ENCODE assay signal across 8 mouse cellular contexts in the genomic region with DNA sequence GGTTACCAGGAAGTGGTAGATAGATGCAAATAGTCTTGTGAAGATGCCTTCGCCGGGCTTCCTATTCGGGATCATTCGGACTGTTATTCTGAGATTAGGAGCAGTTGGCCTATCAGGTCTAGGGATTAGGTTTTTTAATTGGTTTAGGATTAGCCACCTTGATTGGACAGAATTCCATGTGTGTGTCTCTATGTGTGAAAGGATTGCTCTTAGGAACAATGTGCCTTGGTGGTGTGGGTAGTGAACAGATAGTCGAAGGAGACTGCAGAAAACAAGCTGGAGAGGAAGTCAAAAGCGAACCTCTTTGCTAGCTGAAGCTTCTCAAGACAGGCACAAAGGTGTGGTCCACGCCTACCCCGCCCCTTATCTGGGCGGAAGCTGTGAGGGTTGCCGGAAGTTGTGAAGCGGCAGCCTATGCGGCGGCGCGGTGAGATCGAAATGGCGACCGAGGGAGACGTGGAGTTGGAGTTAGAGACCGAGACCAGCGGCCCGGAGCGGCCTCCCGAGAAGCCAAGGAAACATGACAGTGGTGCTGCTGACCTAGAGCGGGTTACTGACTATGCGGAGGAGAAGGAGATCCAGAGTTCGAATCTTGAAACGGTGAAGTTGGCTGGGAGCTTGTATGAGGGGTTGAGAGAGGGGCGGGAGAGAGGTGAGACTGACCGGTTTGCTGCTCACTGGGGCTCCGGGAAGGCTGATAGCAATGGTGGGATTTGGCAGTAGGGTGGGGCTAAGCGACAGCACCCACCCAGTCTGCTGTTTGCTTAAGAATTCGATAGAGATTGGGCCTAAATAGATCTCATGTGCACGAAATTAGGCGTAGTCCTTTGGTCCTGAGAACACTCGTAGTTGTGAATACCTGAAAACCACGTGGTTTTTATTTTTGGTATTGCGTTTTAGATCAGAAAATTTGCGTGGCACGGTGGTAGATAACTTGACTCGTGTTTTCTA. TPM values are rescaled to one million over a fixed set of nuclear protein-coding genes. Genes with fewer than 3 reads are reported as not detected.
A peak's percentile ranks its signal among the peaks of the same experiment; 100 is the strongest.
DNase-seq lines count a peak whose midpoint lies in the region; ATAC-seq and TF ChIP-seq lines count a peak whose summit lies in the region.

A gene (minus strand): TSS at position 90 of the 951 bp plus-strand sequence.

- peak within 1 kb of the TSS; percentile 61 for H3K4me2 ChIP-seq in embryonic facial prominence, embryonic 14.5 days (ENCODE audit: low read depth, low read length)
- peak within 1 kb of the TSS; percentile 75 for H3K4me2 ChIP-seq in limb, embryonic 13.5 days (replicated peaks)
- H3K4me2 ChIP-seq in midbrain, embryonic 15.5 days, result peak within 1 kb of the TSS; percentile 66

- DNase-seq in A20 (ENCODE audit: low read depth, low spot score), result peak; percentile 94
- peak; percentile 95 for DNase-seq in embryonic facial prominence, embryonic 14.5 days (ENCODE audit: low spot score)
- peak; percentile 86 to 87 for DNase-seq in heart, adult 2 months
- peak; percentile 82 to 86 for DNase-seq in kidney, adult 8-10 months
- peak; percentile 78 to 83 for DNase-seq in spleen, adult 18-20 months

- intact Hi-C loops in heart, adult 2 months (cut with DNase I), result loop anchor here (5.0 kb wide), 1 partner anchor 50 kb away; a partner anchor contains a TSS

- ATAC-seq in embryonic facial prominence, embryonic 14.5 days (ENCODE audit: low read depth), result peak; percentile 94
- ATAC-seq in limb, embryonic 13.5 days (ENCODE audit: low FRiP score, low read depth), result peak; percentile 87
- peak; percentile 94 for ATAC-seq in midbrain, embryonic 15.5 days (replicated peaks)

- TF ChIP-seq CTCF in bone marrow, adult 2 months (IDR thresholded peaks at IDR 0.05; ENCODE audit: control insufficient read depth, insufficient read depth, low read length), result no peak
- TF ChIP-seq CTCF in heart, adult 2 months (IDR thresholded peaks at IDR 0.05), result no peak

- H3K4me3 ChIP-seq in bone marrow, adult 2 months (replicated peaks; ENCODE audit: control insufficient read depth, low read depth, low read length), result peak within 1 kb of the TSS; percentile 97
- peak within 1 kb of the TSS; percentile 64 for H3K4me3 ChIP-seq in embryonic facial prominence, embryonic 14.5 days (ENCODE audit: low read depth, low read length)
- H3K4me3 ChIP-seq in heart, adult 2 months, result peak within 1 kb of the TSS; percentile 69
- peak within 1 kb of the TSS; percentile 76 for H3K4me3 ChIP-seq in limb, embryonic 13.5 days
- H3K4me3 ChIP-seq in midbrain, embryonic 15.5 days, result peak within 1 kb of the TSS; percentile 68

- H3K27ac ChIP-seq in bone marrow, adult 2 months (ENCODE audit: control insufficient read depth, insufficient read depth, low read depth, low read length, poor library complexity), result peak within 1 kb of the TSS; percentile 88
- H3K27ac ChIP-seq in embryonic facial prominence, embryonic 14.5 days (replicated peaks; ENCODE audit: low read depth, low read length), result peak within 1 kb of the TSS; percentile 78
- H3K27ac ChIP-seq in heart, adult 2 months, result peak within 1 kb of the TSS; percentile 78
- peak within 1 kb of the TSS; percentile 75; the same call in 1 of the 2 replicates for H3K27ac ChIP-seq in limb, embryonic 13.5 days
- peak within 1 kb of the TSS; percentile 80 for H3K27ac ChIP-seq in midbrain, embryonic 15.5 days

- no peaks in the 10 kb centered on the region for H3K79me2 ChIP-seq in heart, adult 2 months (replicated peaks; ENCODE audit: control insufficient read depth, insufficient read depth, low read length)

- peak within 1 kb of the TSS; percentile 71 for H3K9ac ChIP-seq in embryonic facial prominence, embryonic 14.5 days (ENCODE audit: low read depth, low read length)
- peak within 1 kb of the TSS; percentile 93 for H3K9ac ChIP-seq in heart, adult 2 months (ENCODE audit: low read depth, low read length)
- H3K9ac ChIP-seq in limb, embryonic 13.5 days, result peak within 1 kb of the TSS; percentile 81
- H3K9ac ChIP-seq in midbrain, embryonic 15.5 days, result peak within 1 kb of the TSS; percentile 63

- TF ChIP-seq EP300 in heart, adult 2 months (IDR thresholded peaks at IDR 0.05; ENCODE audit: insufficient read depth, low read depth, low read length), result no peak

- WGBS in bone marrow, adult 2 months, result 3% methylated on average over 41 of the region's 41 CpGs
- 4% methylated on average over 41 of the region's 41 CpGs for WGBS in embryonic facial prominence, embryonic 14.5 days
- WGBS in heart, adult 2 months, result 2% methylated on average over 41 of the region's 41 CpGs
- 4% methylated on average over 41 of the region's 41 CpGs for WGBS in limb, embryonic 13.5 days
- WGBS in midbrain, embryonic 15.5 days, result 2% methylated on average over 41 of the region's 41 CpGs

- peaks cover 52% of the 10 kb centered on the region for H3K36me3 ChIP-seq in embryonic facial prominence, embryonic 14.5 days (ENCODE audit: control insufficient read depth, insufficient read depth, low read length)
- peaks cover 21% of the 10 kb centered on the region for H3K36me3 ChIP-seq in heart, adult 2 months (ENCODE audit: control insufficient read depth, insufficient read depth, low read length)
- H3K36me3 ChIP-seq in limb, embryonic 13.5 days, result peaks cover 51% of the 10 kb centered on the region
- peaks cover 31% of the 10 kb centered on the region for H3K36me3 ChIP-seq in midbrain, embryonic 15.5 days (replicated peaks)

- no peaks in the 10 kb centered on the region for H3K9me3 ChIP-seq in embryonic facial prominence, embryonic 14.5 days (ENCODE audit: control insufficient read depth, low read length)
- H3K9me3 ChIP-seq in limb, embryonic 13.5 days, result no peaks in the 10 kb centered on the region
- H3K9me3 ChIP-seq in midbrain, embryonic 15.5 days, result no peaks in the 10 kb centered on the region

- no peaks in the 10 kb centered on the region; the same call in 1 of the 2 replicates for H3K4me1 ChIP-seq in bone marrow, adult 2 months (ENCODE audit: control insufficient read depth, insufficient read depth, low read length)
- peaks cover 11% of the 10 kb centered on the region; the same call in 1 of the 2 replicates for H3K4me1 ChIP-seq in embryonic facial prominence, embryonic 14.5 days (ENCODE audit: control insufficient read depth, insufficient read depth, low read length)
- peaks cover 5% of the 10 kb centered on the region for H3K4me1 ChIP-seq in heart, adult 2 months (ENCODE audit: control insufficient read depth, insufficient read depth, low read length)
- H3K4me1 ChIP-seq in limb, embryonic 13.5 days, result peaks cover 17% of the 10 kb centered on the region
- H3K4me1 ChIP-seq in midbrain, embryonic 15.5 days, result peaks cover 26% of the 10 kb centered on the region

- no peaks in the 10 kb centered on the region for H3K27me3 ChIP-seq in embryonic facial prominence, embryonic 14.5 days (replicated peaks; ENCODE audit: control insufficient read depth, insufficient read depth, low read length)
- no peaks in the 10 kb centered on the region for H3K27me3 ChIP-seq in heart, adult 2 months (ENCODE audit: control insufficient read depth, insufficient read depth, low read length)
- no peaks in the 10 kb centered on the region for H3K27me3 ChIP-seq in limb, embryonic 13.5 days
- no peaks in the 10 kb centered on the region for H3K27me3 ChIP-seq in midbrain, embryonic 15.5 days (replicated peaks)

- TF ChIP-seq POLR2A in bone marrow, adult 2 months (IDR thresholded peaks at IDR 0.05; ENCODE audit: borderline replicate concordance, control insufficient read depth, low read depth, low read length), result peak; percentile 86; the same call in 1 of the 2 replicates
- peak; percentile 81 for TF ChIP-seq POLR2A in heart, adult 2 months (IDR thresholded peaks at IDR 0.05; ENCODE audit: insufficient read depth, low read depth, low read length)

RNA-seq across cellular contexts. Expression of the gene that starts here (rescaled TPM):
- polyA plus RNA-seq in bone marrow, adult 2 months (2011; ENCODE audit: insufficient read depth, insufficient read length, low replicate concordance, missing spikeins), result 0.66 TPM in 1 of 2 replicates, not detected in the other
- polyA plus RNA-seq in embryonic facial prominence, embryonic 14.5 days (2014; fragmentation: Nextera tagmentation; extraction: Ambion mirVana), result 0.24 and 0.32 TPM in 2 replicates
- total RNA-seq in heart, adult 2 months (2021), result not detected
- 0.09 and 0.21 TPM in 2 replicates for polyA plus RNA-seq in heart, adult 2 months (2012; rRNA removed)
- polyA plus RNA-seq in limb, embryonic 13.5 days (2015; fragmentation: Nextera tagmentation; extraction: Ambion mirVana), result 0.23 and 0.28 TPM in 2 replicates
- polyA plus RNA-seq in midbrain, embryonic 15.5 days (2015; fragmentation: Nextera tagmentation; extraction: Ambion mirVana), result 2.2 and 2.4 TPM in 2 replicates

Comparison
In these comparisons a context has a peak if more than half of its experiments do, and no peak if none do; other contexts are left out.
1. Peak in every context shown above with its lines: DNase-seq, ATAC-seq, H3K4me3 ChIP-seq and H3K27ac ChIP-seq.
2. Peak in DNase-seq, ATAC-seq, H3K4me3 ChIP-seq, H3K27ac ChIP-seq, H3K9ac ChIP-seq and H3K4me2 ChIP-seq in embryonic facial prominence, embryonic 14.5 days; RNA of the gene not detected or under 1 TPM.
3. Peak in DNase-seq, H3K4me3 ChIP-seq, H3K27ac ChIP-seq and H3K9ac ChIP-seq in heart, adult 2 months; RNA of the gene not detected or under 1 TPM.
4. Peak in ATAC-seq, H3K4me3 ChIP-seq, H3K27ac ChIP-seq, H3K9ac ChIP-seq and H3K4me2 ChIP-seq in limb, embryonic 13.5 days; RNA of the gene not detected or under 1 TPM.